Mouse (Mus musculus): ENCODE results near the gene Inf2. TPM values are rescaled to one million over a fixed set of nuclear protein-coding genes. Genes with fewer than 3 reads are reported as not detected.
A peak's percentile ranks its signal among the peaks of the same experiment; 100 is the strongest.

Gene Inf2
- polyA plus RNA-seq, 1 experiment from 2014 or later, result 3.9 TPM

DNA sequence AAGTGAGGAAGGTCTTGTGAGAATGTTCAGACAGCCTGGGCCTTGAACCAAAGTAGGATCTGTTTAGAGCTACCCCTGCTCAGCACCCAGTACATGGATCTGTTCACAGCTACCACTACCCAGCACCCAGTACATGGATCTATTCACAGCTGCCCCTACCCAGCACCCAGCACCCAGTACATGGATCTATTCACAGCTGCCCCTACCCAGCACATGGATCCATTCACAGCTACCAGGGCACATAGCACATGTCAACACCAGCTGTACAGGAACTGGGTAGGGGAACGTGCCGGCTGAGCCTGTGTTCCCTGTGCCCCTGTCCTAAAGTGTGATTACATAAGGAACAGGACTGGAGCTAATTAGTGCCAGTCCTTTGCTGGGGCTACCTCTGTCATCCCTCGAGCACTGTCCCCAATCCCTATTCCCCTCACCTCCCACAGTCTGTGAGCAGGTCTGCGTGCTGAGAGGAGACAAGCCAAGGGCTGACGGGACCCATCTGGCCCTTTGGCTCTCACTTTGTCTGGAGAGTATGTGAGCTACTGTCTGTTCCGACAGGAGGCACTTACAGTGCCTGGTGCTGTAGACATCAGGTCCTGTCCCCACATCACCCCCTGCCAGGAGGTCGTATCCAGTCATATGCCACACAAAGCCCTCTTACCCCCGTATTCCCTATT, 2.1 kb downstream of the Inf2 start:
- H3K4me1 ChIP-seq (ENCODE audit: control insufficient read depth, insufficient read depth, low read length), result peaks cover 48% of the 10 kb centered on the region
- no peak for ATAC-seq (ENCODE audit: insufficient read depth, low FRiP score)
- no peak overlapping the region for H3K27ac ChIP-seq (ENCODE audit: low read length)
- H3K36me3 ChIP-seq (ENCODE audit: control insufficient read depth, insufficient read depth, low read length), result no peaks in the 10 kb centered on the region
- no peaks in the 10 kb centered on the region for H3K9me3 ChIP-seq (replicated peaks; ENCODE audit: control insufficient read depth, low read length)
- no peaks in the 10 kb centered on the region for H3K27me3 ChIP-seq (ENCODE audit: control insufficient read depth, insufficient read depth, low read length)
- H3K4me2 ChIP-seq (ENCODE audit: low read depth, low read length), result no peak overlapping the region
- 76% methylated on average over 8 of the region's 8 CpGs for WGBS
- no peak overlapping the region for H3K4me3 ChIP-seq (replicated peaks; ENCODE audit: low read length)
- H3K9ac ChIP-seq (ENCODE audit: low read length), result no peak overlapping the region

- Histone ChIP-seq H3K4me2 (ENCODE audit: low read depth, low read length) (no peak overlapping the region), H3K27ac (ENCODE audit: low read length) (no peak overlapping the region), H3K27me3 (ENCODE audit: control insufficient read depth, insufficient read depth, low read length) (no peaks in the 10 kb centered on the region), H3K9me3 (replicated peaks; ENCODE audit: control insufficient read depth, low read length) (no peaks in the 10 kb centered on the region), H3K4me3 (replicated peaks; ENCODE audit: low read length) (no peak overlapping the region), H3K4me1 (ENCODE audit: control insufficient read depth, insufficient read depth, low read length) (peaks cover 46% of the 10 kb centered on the region), H3K9ac (ENCODE audit: low read length) (no peak overlapping the region), H3K36me3 (ENCODE audit: control insufficient read depth, insufficient read depth, low read length) (no peaks in the 10 kb centered on the region)
- 92% methylated on average over 5 of the region's 5 CpGs for WGBS
- no peak for ATAC-seq (ENCODE audit: insufficient read depth, low FRiP score)
Observed at GRCm38 (mm10) chr12:112591240-112591639, 2.7 kb downstream of the Inf2 start.

DNA sequence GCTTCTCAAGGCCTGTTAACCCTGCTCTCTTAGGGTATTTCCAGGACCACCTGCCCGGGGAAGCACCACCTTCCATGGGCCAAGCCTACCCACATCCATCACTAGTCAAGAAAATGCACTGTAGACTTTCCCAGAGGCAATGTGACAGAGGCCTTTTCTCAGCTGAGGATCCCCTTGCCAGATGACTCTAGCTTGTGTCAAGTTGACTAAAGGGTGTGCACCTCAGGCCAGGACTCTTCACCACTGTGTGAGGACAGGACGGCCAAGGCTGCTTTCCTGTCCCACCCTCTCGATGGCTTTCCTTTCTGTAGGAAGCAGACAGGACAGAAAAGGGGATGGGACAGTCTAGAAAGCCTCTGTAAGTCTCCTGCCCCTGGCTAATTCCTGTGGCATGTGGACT, 3.1 kb downstream of the Inf2 start:
- Histone ChIP-seq H3K4me2 (ENCODE audit: low read depth, low read length) (no peak overlapping the region), H3K9ac (ENCODE audit: low read length) (no peak overlapping the region), H3K9me3 (replicated peaks; ENCODE audit: control insufficient read depth, low read length) (no peaks in the 10 kb centered on the region), H3K4me3 (replicated peaks; ENCODE audit: low read length) (no peak overlapping the region), H3K36me3 (ENCODE audit: control insufficient read depth, insufficient read depth, low read length) (no peaks in the 10 kb centered on the region), H3K27ac (ENCODE audit: low read length) (no peak overlapping the region), H3K4me1 (ENCODE audit: control insufficient read depth, insufficient read depth, low read length) (peaks cover 48% of the 10 kb centered on the region), H3K27me3 (ENCODE audit: control insufficient read depth, insufficient read depth, low read length) (no peaks in the 10 kb centered on the region)
- ATAC-seq (ENCODE audit: insufficient read depth, low FRiP score), result no peak
- WGBS, result 80% methylated on average over 3 of the region's 3 CpGs

DNA sequence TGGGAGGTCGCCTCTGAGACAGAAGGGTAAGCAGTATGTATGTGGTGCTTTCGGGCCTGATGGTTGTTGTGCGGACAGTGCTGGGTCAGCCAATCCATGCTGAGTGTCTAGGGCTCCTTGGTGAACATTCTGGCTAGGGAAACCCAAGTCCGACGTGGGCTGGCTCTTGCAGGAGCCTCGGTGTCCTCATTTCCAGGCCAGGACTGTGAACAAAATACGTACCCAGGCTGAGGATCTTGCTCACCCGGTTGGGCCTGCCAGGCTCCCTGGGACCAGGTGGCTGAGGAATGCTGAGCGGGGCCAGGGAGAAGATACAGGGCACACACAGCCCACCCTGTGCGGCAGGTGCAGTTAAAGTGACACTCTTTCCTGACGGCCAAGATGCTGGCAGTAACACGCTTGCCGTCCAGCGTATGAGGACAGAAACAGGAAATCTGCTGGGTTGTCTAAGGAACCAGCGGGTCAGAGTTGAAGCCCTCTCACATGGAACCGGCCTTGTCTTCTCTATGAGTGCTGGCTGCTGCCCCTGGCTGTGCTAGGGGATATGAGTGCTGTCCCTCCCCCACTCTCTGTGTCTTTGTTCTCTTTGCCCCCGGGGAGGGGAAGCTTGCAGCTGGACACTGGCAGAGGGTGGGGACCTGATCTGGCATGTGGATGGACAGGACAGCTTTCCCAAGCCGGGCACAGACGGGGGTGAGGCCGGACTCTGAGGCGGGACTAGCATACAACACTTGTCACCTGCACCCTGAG, 4.6 kb downstream of the Inf2 start:
- ATAC-seq (ENCODE audit: insufficient read depth, low FRiP score), result no peak
- no peak overlapping the region for H3K9ac ChIP-seq (ENCODE audit: low read length)
- no peaks in the 10 kb centered on the region for H3K27me3 ChIP-seq (ENCODE audit: control insufficient read depth, insufficient read depth, low read length)
- H3K4me1 ChIP-seq (ENCODE audit: control insufficient read depth, insufficient read depth, low read length), result peaks cover 44% of the 10 kb centered on the region
- no peak overlapping the region for H3K27ac ChIP-seq (ENCODE audit: low read length)
- no peaks in the 10 kb centered on the region for H3K36me3 ChIP-seq (ENCODE audit: control insufficient read depth, insufficient read depth, low read length)
- 66% methylated on average over 21 of the region's 21 CpGs for WGBS
- H3K4me2 ChIP-seq (ENCODE audit: low read depth, low read length), result no peak overlapping the region
- no peaks in the 10 kb centered on the region for H3K9me3 ChIP-seq (replicated peaks; ENCODE audit: control insufficient read depth, low read length)
- no peak overlapping the region for H3K4me3 ChIP-seq (replicated peaks; ENCODE audit: low read length)

DNA sequence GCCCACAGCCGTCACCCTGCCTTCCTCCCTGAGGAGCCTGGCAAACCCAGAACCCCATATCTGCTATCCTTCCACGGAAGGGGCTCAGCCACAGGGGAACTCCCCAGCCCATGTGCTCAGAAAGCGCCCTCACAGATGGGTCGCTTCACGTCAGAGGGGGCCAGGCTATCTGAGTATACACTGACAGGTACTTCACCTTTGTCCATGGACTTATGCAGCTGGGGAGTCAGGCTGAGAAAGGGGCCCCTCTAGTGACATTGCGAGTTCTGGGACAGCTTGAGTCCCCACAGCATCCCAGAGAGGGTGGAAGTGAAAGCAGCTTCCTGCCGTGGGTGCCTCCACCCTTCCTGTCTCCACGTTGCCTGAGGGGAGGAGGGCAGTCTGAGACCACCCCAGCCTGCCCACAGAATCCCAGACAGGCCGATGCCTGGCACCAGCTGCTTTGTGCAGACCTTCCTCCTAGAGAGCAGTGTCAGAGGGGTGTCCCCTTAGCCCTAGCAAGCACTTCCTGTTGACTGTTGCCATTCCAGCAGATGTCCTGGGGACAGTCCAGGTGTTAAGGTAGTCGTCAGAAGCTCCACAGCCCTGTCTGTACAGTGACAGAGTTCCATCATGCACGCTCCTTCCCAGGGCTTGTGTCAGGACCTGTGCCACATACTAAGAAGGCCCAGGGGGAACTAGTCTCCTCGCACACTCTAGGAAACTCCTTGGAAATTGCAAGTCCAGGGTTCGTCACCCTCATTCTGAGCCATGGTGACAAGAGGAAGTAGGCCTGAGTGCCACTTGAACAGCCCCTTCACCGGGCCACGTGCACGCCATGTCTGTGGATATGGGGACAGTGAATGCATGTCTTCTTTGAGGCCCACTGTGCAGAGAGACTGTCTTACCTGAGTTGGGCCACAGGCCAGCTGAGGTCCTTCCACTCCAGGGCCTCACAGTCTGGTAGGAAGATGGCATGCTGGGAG, 5.6 kb downstream of the Inf2 start:
- no peak overlapping the region for H3K27ac ChIP-seq (ENCODE audit: low read length)
- no peak overlapping the region for H3K4me2 ChIP-seq (ENCODE audit: low read depth, low read length)
- H3K9ac ChIP-seq (ENCODE audit: low read length), result peak overlapping the region; percentile 10; the same call in 1 of the 2 replicates
- no peaks in the 10 kb centered on the region for H3K9me3 ChIP-seq (replicated peaks; ENCODE audit: control insufficient read depth, low read length)
- H3K4me1 ChIP-seq (ENCODE audit: control insufficient read depth, insufficient read depth, low read length), result peaks cover 37% of the 10 kb centered on the region
- H3K4me3 ChIP-seq (replicated peaks; ENCODE audit: low read length), result no peak overlapping the region
- no peak for ATAC-seq (ENCODE audit: insufficient read depth, low FRiP score)
- no peaks in the 10 kb centered on the region for H3K36me3 ChIP-seq (ENCODE audit: control insufficient read depth, insufficient read depth, low read length)
- WGBS, result 68% methylated on average over 16 of the region's 16 CpGs
- no peaks in the 10 kb centered on the region for H3K27me3 ChIP-seq (ENCODE audit: control insufficient read depth, insufficient read depth, low read length)

DNA sequence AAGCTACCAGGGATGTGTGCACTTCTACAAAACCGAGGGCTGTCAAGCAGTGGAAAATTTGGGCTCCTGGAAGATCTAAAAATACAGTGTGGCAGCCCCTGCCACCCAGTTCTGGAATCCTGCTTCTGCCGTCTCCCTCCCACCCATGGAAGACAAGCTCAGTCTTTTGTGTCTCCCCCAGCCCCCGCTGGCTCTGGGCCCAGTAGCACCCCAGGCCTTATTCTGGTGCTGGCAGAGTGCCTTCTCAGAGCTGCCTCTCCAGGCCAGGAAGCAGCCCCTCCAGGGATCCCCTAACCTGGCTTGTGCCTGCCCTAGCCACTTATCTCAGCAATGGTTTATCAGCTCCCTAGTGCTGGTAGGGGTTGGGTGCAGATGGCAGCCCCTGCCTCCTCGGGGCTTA, 6.4 kb downstream of the Inf2 start:
- 44% methylated on average over 4 of the region's 4 CpGs for WGBS
- no peaks in the 10 kb centered on the region for H3K9me3 ChIP-seq (replicated peaks; ENCODE audit: control insufficient read depth, low read length)
- H3K27ac ChIP-seq (ENCODE audit: low read length), result peak overlapping the region; percentile 32; the same call in 1 of the 2 replicates
- H3K27me3 ChIP-seq (ENCODE audit: control insufficient read depth, insufficient read depth, low read length), result no peaks in the 10 kb centered on the region
- H3K4me2 ChIP-seq (ENCODE audit: low read depth, low read length), result no peak overlapping the region
- H3K4me3 ChIP-seq (replicated peaks; ENCODE audit: low read length), result no peak overlapping the region
- peak overlapping the region; percentile 34 for H3K9ac ChIP-seq (ENCODE audit: low read length)
- ATAC-seq (ENCODE audit: insufficient read depth, low FRiP score), result no peak
- H3K4me1 ChIP-seq (ENCODE audit: control insufficient read depth, insufficient read depth, low read length), result peaks cover 34% of the 10 kb centered on the region
- H3K36me3 ChIP-seq (ENCODE audit: control insufficient read depth, insufficient read depth, low read length), result no peaks in the 10 kb centered on the region

- Histone ChIP-seq H3K9me3 (replicated peaks; ENCODE audit: control insufficient read depth, low read length) (no peaks in the 10 kb centered on the region), H3K27me3 (ENCODE audit: control insufficient read depth, insufficient read depth, low read length) (no peaks in the 10 kb centered on the region), H3K4me3 (replicated peaks; ENCODE audit: low read length) (no peak overlapping the region), H3K9ac (ENCODE audit: low read length) (no peak overlapping the region), H3K4me2 (ENCODE audit: low read depth, low read length) (no peak overlapping the region), H3K36me3 (ENCODE audit: control insufficient read depth, insufficient read depth, low read length) (no peaks in the 10 kb centered on the region), H3K4me1 (ENCODE audit: control insufficient read depth, insufficient read depth, low read length) (peaks cover 32% of the 10 kb centered on the region), H3K27ac (ENCODE audit: low read length) (peak overlapping the region; percentile 32; the same call in 1 of the 2 replicates)
- 69% methylated on average over 4 of the region's 4 CpGs for WGBS
- peak; percentile 23; the same call in 1 of the 2 replicates for ATAC-seq (ENCODE audit: insufficient read depth, low FRiP score)
Observed at GRCm38 (mm10) chr12:112595626-112596025, 7.0 kb downstream of the Inf2 start.

GRCm38 (mm10) chr12:112596454-112596853, 7.9 kb downstream of the Inf2 start:
- H3K4me2 ChIP-seq (ENCODE audit: low read depth, low read length), result no peak overlapping the region
- no peak overlapping the region for H3K9ac ChIP-seq (ENCODE audit: low read length)
- H3K4me3 ChIP-seq (replicated peaks; ENCODE audit: low read length), result no peak overlapping the region
- no peaks in the 10 kb centered on the region for H3K9me3 ChIP-seq (replicated peaks; ENCODE audit: control insufficient read depth, low read length)
- WGBS, result 60% methylated on average over 9 of the region's 9 CpGs
- H3K27ac ChIP-seq (ENCODE audit: low read length), result no peak overlapping the region
- H3K27me3 ChIP-seq (ENCODE audit: control insufficient read depth, insufficient read depth, low read length), result no peaks in the 10 kb centered on the region
- H3K36me3 ChIP-seq (ENCODE audit: control insufficient read depth, insufficient read depth, low read length), result no peaks in the 10 kb centered on the region
- ATAC-seq (ENCODE audit: insufficient read depth, low FRiP score), result no peak
- H3K4me1 ChIP-seq (ENCODE audit: control insufficient read depth, insufficient read depth, low read length), result peaks cover 29% of the 10 kb centered on the region
